In the genomic region with DNA sequence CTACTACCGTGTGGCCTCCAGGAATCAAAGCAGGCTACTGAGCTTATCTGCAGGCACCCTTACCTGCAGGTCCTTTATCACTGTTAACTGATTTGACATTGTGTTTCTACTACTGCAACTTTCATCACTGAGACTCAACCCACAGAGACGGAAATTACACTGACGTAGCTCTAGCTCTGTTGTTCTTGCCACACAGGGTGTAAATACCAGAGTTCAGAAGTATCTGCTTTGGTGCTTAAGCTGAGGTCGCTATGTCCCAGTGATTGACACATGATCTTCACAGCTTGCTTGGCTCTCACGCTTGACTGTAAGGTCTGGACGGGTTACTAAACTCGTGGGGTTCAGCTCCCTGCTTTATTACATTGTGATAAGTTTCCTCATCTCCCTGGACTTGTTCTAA, we compare ENCODE assay signal across 25 mouse cellular contexts. TPM values are rescaled to one million over a fixed set of nuclear protein-coding genes. Genes with fewer than 3 reads are reported as not detected.
DNase-seq lines count a peak whose midpoint lies in the region; ATAC-seq and TF ChIP-seq lines count a peak whose summit lies in the region.
"Had no signal": no experiment of that assay in that cellular context is flagged by ENCODE, and none has a peak within 500 bp of the region (broad histone marks: within the 10 kb centered on the region; RNA-seq: fewer than 3 reads in every experiment).

No protein-coding gene starts in this region.

- no peak for TF ChIP-seq POLR2A in CH12.LX (IDR thresholded peaks at IDR 0.05; ENCODE audit: low read depth, low read length)

- no peaks in the 10 kb centered on the region for H3K36me3 ChIP-seq in CH12.LX (replicated peaks in 1 of 2; ENCODE audit: control insufficient read depth in 1 of 2, insufficient read depth in 1 of 2, low read length in 1 of 2)
- H3K36me3 ChIP-seq: embryonic facial prominence, embryonic 10.5 days; hindbrain, embryonic 12.5 days; kidney, embryonic 15.5 days; limb, embryonic 15.5 days; neural tube, embryonic 15.5 days had no signal

- intact Hi-C loops in gastrocnemius, adult 2 months (cut with DNase I) = no loop called here

- no peak for TF ChIP-seq EP300 in CH12.LX (IDR thresholded peaks at IDR 0.05; ENCODE audit: low read length)

- no peak for TF ChIP-seq CTCF in gastrocnemius, adult 2 months (IDR thresholded peaks at IDR 0.05)
- no peak for TF ChIP-seq CTCF in CH12.LX (conservative IDR thresholded peaks at IDR 0.05 in 1 of 2, IDR thresholded peaks at IDR 0.05 in 1 of 2; ENCODE audit: low read depth in 2 of 2, low read length in 2 of 2)

- H3K4me3 ChIP-seq in gastrocnemius, adult 2 months = no peak overlapping the region
- no peak overlapping the region for H3K4me3 ChIP-seq in CH12.LX (replicated peaks in 1 of 3; ENCODE audit: low read depth in 2 of 3, low read length in 2 of 3, poor library complexity in 1 of 3)
- H3K4me3 ChIP-seq: embryonic facial prominence, embryonic 10.5 days; heart, adult 2 months; hindbrain, embryonic 12.5 days; kidney, embryonic 15.5 days; left cerebral cortex, adult 2 months; limb, embryonic 15.5 days; neural tube, embryonic 15.5 days had no signal

- no peaks in the 10 kb centered on the region for H3K27me3 ChIP-seq in CH12.LX (replicated peaks)
- H3K27me3 ChIP-seq: hindbrain, embryonic 12.5 days; kidney, embryonic 15.5 days; limb, embryonic 15.5 days; neural tube, embryonic 15.5 days had no signal

- dilution Hi-C loops in CH12.LX (cut with MboI; ENCODE audit: extremely low pct_ligation_motif_present, extremely low pct_unique_long_range_greater_than_20kb, low sequenced_read_pairs) = no loop called here

- H3K4me2 ChIP-seq in CH12.LX (ENCODE audit: insufficient read depth, low read depth, poor library complexity, severe bottlenecking) = no peak overlapping the region
- H3K4me2 ChIP-seq: hindbrain, embryonic 12.5 days; kidney, embryonic 15.5 days; limb, embryonic 15.5 days; lung, embryonic 14.5 days; neural tube, embryonic 15.5 days had no signal

- in situ Hi-C loops in CH12.LX (cut with MboI; ENCODE audit: low pct_ligation_motif_present, low pct_unique_long_range_greater_than_20kb, low sequenced_read_pairs) = loop anchor here (5.0 kb wide), 1 partner anchor 36 kb away; no protein-coding TSS in a partner anchor

- ATAC-seq in inflammation-experienced regulatory T-cells, adult 6 months = peak; percentile 55
- ATAC-seq: forebrain, postnatal 0 days; midbrain, embryonic 16.5 days had no signal

- no peaks in the 10 kb centered on the region for H3K79me2 ChIP-seq in CH12.LX (replicated peaks; ENCODE audit: control insufficient read depth, extremely low read depth, insufficient read depth, poor library complexity, severe bottlenecking)

- H3K4me1 ChIP-seq in CH12.LX (ENCODE audit: control insufficient read depth in 1 of 2, insufficient read depth in 2 of 2) = peaks cover 34 to 66% of the 10 kb centered on the region in 2 experiments
- H3K4me1 ChIP-seq: hindbrain, embryonic 12.5 days; kidney, embryonic 15.5 days; limb, embryonic 15.5 days; neural tube, embryonic 15.5 days had no signal

- peak; percentile 46 for DNase-seq in gastrocnemius, adult 2 months
- no peak for DNase-seq in gastrocnemius, adult 8-10 months (ENCODE audit: low spot score in 2 of 2)
- DNase-seq in CH12.LX (ENCODE audit: extremely low read depth) = no peak
- peak; percentile 86 for DNase-seq in naive thymus-derived CD4-positive, alpha-beta T cell, adult 2 months (ENCODE audit: low read depth)
- no peak for DNase-seq in adrenal gland, postnatal 36 days
- DNase-seq in thymus, postnatal 10 days (ENCODE audit: low spot score in 2 of 2) = no peak
- DNase-seq in kidney, postnatal 4 days = no peak
- DNase-seq: cerebellum, adult 11 months; cerebellum, adult 9-11 months; forebrain, postnatal 0 days; gastrocnemius, postnatal 36 days; heart, adult 2 months; kidney, adult 11 months; lung, embryonic 14.5 days; lung, postnatal 4 days; thymus, adult 2 months had no signal

- H3K27ac ChIP-seq in gastrocnemius, adult 2 months = peak overlapping the region; percentile 70
- 0 out of 2 replicates have a peak overlapping the region, but pooled peaks have one; percentile 91 for H3K27ac ChIP-seq in CH12.LX (ENCODE audit: insufficient read depth, low read depth)
- H3K27ac ChIP-seq: embryonic facial prominence, embryonic 10.5 days; heart, adult 2 months; hindbrain, embryonic 12.5 days; kidney, embryonic 15.5 days; left cerebral cortex, adult 2 months; limb, embryonic 15.5 days; liver, embryonic 14.5 days; neural tube, embryonic 15.5 days had no signal

- TF ChIP-seq RAD21 in CH12.LX (IDR thresholded peaks at IDR 0.05; ENCODE audit: low read depth, low read length) = no peak

- H3K9me3 ChIP-seq in CH12.LX (replicated peaks; ENCODE audit: low read length) = peaks cover 10% of the 10 kb centered on the region
- H3K9me3 ChIP-seq: hindbrain, embryonic 12.5 days; kidney, embryonic 15.5 days; limb, embryonic 15.5 days; neural tube, embryonic 15.5 days had no signal

- 0 out of 2 replicates have a peak overlapping the region, but pooled peaks have one; percentile 12 for H3K9ac ChIP-seq in CH12.LX (ENCODE audit: insufficient read depth, low read depth)
- H3K9ac ChIP-seq: forebrain, postnatal 0 days; hindbrain, embryonic 12.5 days; kidney, embryonic 15.5 days; limb, embryonic 15.5 days; liver, embryonic 14.5 days; lung, embryonic 14.5 days; neural tube, embryonic 15.5 days had no signal

TF ChIP-seq in CH12.LX, 34 proteins besides CTCF, POLR2A, EP300 and RAD21:
- TF ChIP-seq IRF4 (IDR thresholded peaks at IDR 0.05; ENCODE audit: low read depth, low read length) (no peak), USF1 (IDR thresholded peaks at IDR 0.05; ENCODE audit: low read depth, low read length) (no peak), HCFC1 (IDR thresholded peaks at IDR 0.05; ENCODE audit: low read depth, low read length) (no peak), TBP (conservative IDR thresholded peaks at IDR 0.05; ENCODE audit: low read depth, low read length) (no peak), RCOR1 (conservative IDR thresholded peaks at IDR 0.05; ENCODE audit: low read depth, low read length) (no peak), JUN (IDR thresholded peaks at IDR 0.05; ENCODE audit: insufficient read depth, low read depth, low read length) (no peak), KAT2A (IDR thresholded peaks at IDR 0.05; ENCODE audit: insufficient replicate concordance, low read length) (no peak), ZMIZ1 (IDR thresholded peaks at IDR 0.05; ENCODE audit: low read depth, low read length) (no peak), CHD2 (IDR thresholded peaks at IDR 0.05; ENCODE audit: low read length) (no peak), TCF12 (IDR thresholded peaks at IDR 0.05; ENCODE audit: low read depth, low read length) (no peak), ZNF384 (IDR thresholded peaks at IDR 0.05; ENCODE audit: low read depth, low read length) (no peak), SIN3A (IDR thresholded peaks at IDR 0.05; ENCODE audit: low read length) (no peak), SMC3 (IDR thresholded peaks at IDR 0.05; ENCODE audit: low read depth, low read length) (no peak), MAX (IDR thresholded peaks at IDR 0.05; ENCODE audit: low read length) (no peak), PAX5 (IDR thresholded peaks at IDR 0.05; ENCODE audit: low read length) (no peak)

RNA-seq across cellular contexts. Expression of gene P4ha2, which starts 51.2 kb away (rescaled TPM):
- total RNA-seq in gastrocnemius, adult 2 months (2021) = 10 to 100 TPM; 27.2 to 46.2 TPM
- total RNA-seq in gastrocnemius, adult 8-10 months (2022) = 10 to 100 TPM; 28.2 to 33.7 (median 31.2) TPM
- total RNA-seq in CH12.LX (2012; rRNA removed) (5.0 and 10.0 TPM in 2 replicates), CH12.LX (2014; rRNA removed) (7.9 and 10.1 TPM in 2 replicates)
- 3.6 and 4.2 TPM in 2 replicates for polyA plus RNA-seq in CH12.LX (2012; ENCODE audit: insufficient read length, low read depth)
- not detected for polyA plus RNA-seq in inflammation-experienced regulatory T-cells, adult 6 months (2017; shearing (Covaris generic))
- total RNA-seq in adrenal gland, postnatal 36 days (2021) = 10 to 100 TPM; 29.2 to 41.5 TPM

Comparison
In these comparisons a context has a peak if more than half of its experiments do, and no peak if none do; other contexts are left out.
1. DNase-seq: peak in gastrocnemius, adult 2 months (single experiment) and naive thymus-derived CD4-positive, alpha-beta T cell, adult 2 months (single experiment); none in gastrocnemius, adult 8-10 months (0 of 2), CH12.LX (single experiment), adrenal gland, postnatal 36 days (0 of 2), thymus, postnatal 10 days (0 of 2) and kidney, postnatal 4 days (0 of 2).